Mouse (Mus musculus) heart, adult 2 months (tissue): ENCODE data around the gene Tnk1. TPM values are rescaled to one million over a fixed set of nuclear protein-coding genes. Genes with fewer than 3 reads are reported as not detected.

ENCODE experiments used
- DNase-seq, 2 experiments: peaks; one replicate each; pipeline ENCODE4 v3.0.0; 2021
- H3K27ac ChIP-seq: fragments of 200-600 bp; 2 replicates; pipeline ENCODE4 v1.8.1; 2022
- H3K27me3 ChIP-seq: fragments of 200-500 bp; 2 replicates; pipeline ENCODE4 v1.6.1; 2012; ENCODE audit warnings: mild to moderate bottlenecking, low read length, inconsistent platforms, mixed read lengths; ENCODE audit not compliant: control insufficient read depth, insufficient read depth
- H3K36me3 ChIP-seq: fragments of 200-500 bp; 2 replicates; pipeline ENCODE4 v1.6.1; 2012; ENCODE audit warnings: low read length, inconsistent platforms; ENCODE audit not compliant: control insufficient read depth, insufficient read depth
- H3K4me1 ChIP-seq: fragments of 200-500 bp; 2 replicates; pipeline ENCODE4 v1.6.1; 2011; ENCODE audit warnings: low read length; ENCODE audit not compliant: control insufficient read depth, insufficient read depth
- H3K4me3 ChIP-seq: fragments of 200-600 bp; 2 replicates; pipeline ENCODE4 v1.8.1; 2022
- H3K79me2 ChIP-seq: fragments of 200-500 bp; replicated peaks from 2 replicates; pipeline ENCODE4 v1.6.1; 2012; ENCODE audit warnings: mild to moderate bottlenecking, inconsistent platforms, low read length, moderate library complexity, mixed read lengths; ENCODE audit not compliant: control insufficient read depth, insufficient read depth
- H3K9ac ChIP-seq: fragments of 200-500 bp; 2 replicates; pipeline ENCODE4 v1.6.1; 2012; ENCODE audit warnings: low read depth, mild to moderate bottlenecking, control low read depth, inconsistent platforms, low read length, mixed read lengths
- CTCF ChIP-seq: fragments of 200-600 bp; IDR thresholded peaks from 2 replicates; pipeline ENCODE4 v1.8.1; 2022; ENCODE audit warnings: antibody characterized with exemption, mild to moderate bottlenecking, moderate library complexity
- EP300 ChIP-seq: fragments of 200-500 bp; IDR thresholded peaks from 2 replicates; pipeline ENCODE4 v1.6.1; 2011; ENCODE audit warnings: low read depth, low read length, control low read depth; ENCODE audit not compliant: insufficient read depth
- POLR2A ChIP-seq: fragments of 200-500 bp; IDR thresholded peaks from 2 replicates; pipeline ENCODE4 v1.6.1; 2011; ENCODE audit warnings: mild to moderate bottlenecking, low read depth, low read length, control low read depth; ENCODE audit not compliant: insufficient read depth
- WGBS: fragments of 180-500 bp; shearing (Covaris S2); methylation state at CpG from one replicate; pipeline ENCODE4 v1.1.7; 2018; 5-methylcytosine and 5-hydroxymethylcytosine counted together
- intact Hi-C: fragments of 180-260 bp; cut with DNase I; formaldehyde crosslinking; loops from one replicate; pipeline ENCODE4 v1.15.1; 2025
- polyA plus RNA-seq: library from polyadenylated mRNA; depleted of rRNA; stranded (reverse); fragments of >200 nt; gene quantifications from 2 replicates; pipeline ENCODE4 v1.2.3, GENCODE M21; 2012
- total RNA-seq, 2 experiments: library from RNA; stranded (reverse); gene quantifications; 2 replicates each; pipeline ENCODE4 v1.2.3; 2021

Tnk1 gene
- total and polyA plus RNA-seq, 3 experiments = 0.68 TPM; not detected in 2

DNA sequence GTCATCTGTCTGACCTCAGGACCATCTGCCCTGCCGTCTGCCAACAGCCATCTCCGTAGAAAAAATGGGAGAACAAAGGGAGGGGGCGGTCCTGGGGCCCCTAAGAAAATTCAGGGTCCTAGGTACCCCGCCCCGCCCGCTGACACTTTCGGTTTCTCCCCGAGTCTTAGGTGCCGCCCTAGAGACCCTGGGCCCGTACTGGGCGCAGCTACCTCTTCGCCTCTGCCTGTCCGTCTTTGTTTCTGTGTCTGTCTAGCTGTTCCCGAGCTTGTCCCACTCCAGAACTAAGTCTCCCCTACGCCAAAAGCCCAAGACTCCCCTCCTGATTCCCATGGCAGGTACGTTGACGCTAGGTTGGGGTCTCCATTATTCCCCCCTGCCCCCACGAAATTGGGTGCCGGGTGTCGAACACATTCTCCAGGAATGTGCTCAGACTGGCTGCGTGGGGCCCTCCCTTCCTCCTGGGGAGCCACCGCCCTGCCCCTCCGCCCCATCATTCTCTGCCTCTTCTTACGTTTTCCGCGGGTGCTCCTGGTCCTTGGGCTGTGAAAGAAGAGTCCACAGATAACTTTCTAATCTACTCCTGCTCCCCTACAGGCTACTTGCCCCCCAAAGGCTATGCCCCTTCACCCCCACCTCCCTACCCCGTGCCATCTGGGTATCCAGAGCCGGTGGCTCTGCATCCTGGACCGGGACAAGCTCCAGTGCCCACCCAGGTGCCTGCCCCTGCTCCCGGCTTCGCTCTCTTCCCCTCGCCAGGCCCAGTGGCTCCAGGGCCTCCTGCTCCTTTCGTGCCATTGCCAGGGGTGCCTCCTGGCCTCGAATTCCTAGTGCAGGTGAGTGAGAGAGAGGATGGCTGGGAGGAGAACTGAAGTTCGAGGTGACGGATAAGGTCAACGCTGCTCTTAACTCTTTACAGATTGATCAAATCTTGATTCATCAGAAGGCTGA, 11.5 kb downstream of the Tnk1 start:
- Histone ChIP-seq H3K79me2 (no peaks in the 10 kb centered on the region), H3K27ac (peak overlapping the region; percentile 84), H3K36me3 (no peaks in the 10 kb centered on the region; the same call in 1 of the 2 replicates), H3K9ac (peak overlapping the region; percentile 86), H3K4me1 (peaks cover 5% of the 10 kb centered on the region), H3K27me3 (no peaks in the 10 kb centered on the region), H3K4me3 (peak overlapping the region; percentile 75)
- intact Hi-C loops = no loop called here
- TF ChIP-seq EP300 (no peak), CTCF (no peak), POLR2A (no peak)
- 15% methylated on average over 37 of the region's 37 CpGs for WGBS
- DNase-seq = peak; percentile 58 to 61

DNA sequence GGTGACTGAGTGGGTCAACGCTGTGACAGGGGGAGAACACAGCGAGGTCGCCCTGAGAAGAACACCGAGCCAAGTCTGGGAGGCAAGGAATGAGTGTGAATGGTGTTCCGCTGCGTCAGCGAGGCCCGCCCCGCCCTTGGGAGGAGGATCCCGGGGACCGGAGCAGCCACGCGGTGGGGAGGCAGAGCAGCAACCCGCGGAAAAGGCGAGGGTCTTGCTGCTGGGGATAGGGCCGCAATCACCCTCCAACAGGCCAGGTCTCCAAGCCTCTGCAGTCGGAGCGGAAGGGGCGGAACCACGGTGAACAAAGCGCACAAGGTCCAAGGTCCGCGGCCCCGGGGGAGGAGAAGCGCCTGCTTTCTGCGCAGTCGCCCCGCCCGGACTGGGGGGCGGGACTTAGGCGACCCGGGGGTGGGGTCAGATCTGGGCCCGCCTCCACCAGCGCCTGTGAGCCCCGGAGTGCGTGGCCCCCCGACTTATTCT, 12.3 kb downstream of the Tnk1 start, which contains the start of gene Plscr3:
Gene Plscr3 (plus strand): TSS at position 179 of the 483 bp plus-strand sequence.
- Histone ChIP-seq H3K9ac (peak within 1 kb of the TSS; percentile 95), H3K36me3 (no peaks in the 10 kb centered on the region; the same call in 1 of the 2 replicates), H3K27ac (peak within 1 kb of the TSS; percentile 84), H3K4me1 (peaks cover 5% of the 10 kb centered on the region), H3K79me2 (no peaks in the 10 kb centered on the region), H3K4me3 (peak within 1 kb of the TSS; percentile 75), H3K27me3 (no peaks in the 10 kb centered on the region)
- intact Hi-C loops = no loop called here
- no peak for TF ChIP-seq CTCF
- peak; percentile 91 for TF ChIP-seq POLR2A
- TF ChIP-seq EP300 = no peak
- WGBS = under 1% methylated on average over 38 of the region's 38 CpGs
- peak; percentile 95 to 98 for DNase-seq

DNA sequence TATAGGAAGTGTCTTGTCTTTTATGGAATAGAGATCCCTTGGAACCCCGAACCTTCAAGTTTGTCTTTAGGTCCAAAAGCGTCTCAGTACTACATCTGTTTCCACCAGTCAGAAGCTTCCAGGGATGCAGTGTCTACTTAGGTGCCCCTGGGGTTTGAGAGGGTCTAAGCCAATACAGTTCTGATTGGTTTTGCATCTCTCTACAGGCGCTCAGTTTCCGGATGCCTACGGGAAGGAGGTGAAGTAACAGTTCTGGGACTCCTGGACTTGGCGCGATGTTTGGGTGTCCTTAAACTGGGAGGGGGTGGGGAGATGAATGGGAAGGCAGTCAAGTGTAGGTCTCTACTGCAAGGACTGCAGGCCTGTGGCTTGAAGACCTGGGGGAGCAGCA, 19.8 kb downstream of the Tnk1 start:
- no peak for DNase-seq
- H3K4me1 ChIP-seq = peaks cover 2% of the 10 kb centered on the region
- TF ChIP-seq POLR2A (no peak), CTCF (no peak), EP300 (no peak)
- WGBS = 6% methylated on average over 7 of the region's 7 CpGs
- peak overlapping the region; percentile 58 for H3K4me3 ChIP-seq
- H3K79me2 ChIP-seq = no peaks in the 10 kb centered on the region
- H3K27ac ChIP-seq = peak overlapping the region; percentile 94
- H3K9ac ChIP-seq = peak overlapping the region; percentile 80
- intact Hi-C loops = loop anchor here (2.0 kb wide), 1 partner anchor 80 kb away; the partner anchor contains the start of gene Polr2a
- no peaks in the 10 kb centered on the region; the same call in 1 of the 2 replicates for H3K27me3 ChIP-seq
- H3K36me3 ChIP-seq = peaks cover 2% of the 10 kb centered on the region; the same call in 1 of the 2 replicates

DNA sequence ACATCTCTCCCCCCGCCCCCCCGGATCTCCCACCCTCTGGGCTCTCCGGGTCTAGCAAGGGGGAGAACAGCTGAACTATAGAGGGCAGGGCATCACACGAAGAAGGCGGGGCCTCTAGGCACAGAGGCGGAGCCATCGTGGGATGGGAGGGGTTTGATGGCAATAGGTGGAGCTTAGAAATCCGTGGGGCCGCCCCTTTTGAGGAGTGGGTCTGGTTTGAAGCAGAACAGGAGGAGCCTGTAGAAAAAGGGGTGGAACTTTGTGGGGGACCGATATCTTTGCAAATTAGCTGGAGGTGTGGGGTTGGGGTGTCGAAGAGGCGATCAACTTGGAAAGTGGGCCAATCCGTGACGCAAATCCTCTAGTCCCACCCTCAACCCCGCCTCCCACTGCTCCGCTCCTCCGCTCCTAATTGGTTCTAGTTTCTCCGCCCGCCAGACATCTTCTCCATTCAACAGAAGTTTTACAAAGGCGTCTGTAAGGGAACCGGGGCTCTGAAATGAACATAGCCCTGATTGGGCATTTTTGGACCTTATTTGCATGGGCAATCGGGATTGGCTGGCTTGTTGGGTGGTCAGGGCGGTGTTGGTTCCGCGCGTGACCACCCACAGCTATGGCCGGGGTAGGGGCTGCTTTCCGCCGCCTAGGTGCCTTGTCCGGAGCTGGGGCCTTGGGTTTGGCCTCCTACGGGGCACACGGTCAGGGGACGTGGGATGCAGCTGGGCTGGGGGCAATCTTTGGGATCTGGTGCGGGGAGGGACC, 20.4 kb downstream of the Tnk1 start, which contains the start of gene Tmem256:
Gene Tmem256 (plus strand): TSS at position 563 of the 762 bp plus-strand sequence.
- H3K4me1 ChIP-seq = peaks cover 2% of the 10 kb centered on the region
- H3K79me2 ChIP-seq = no peaks in the 10 kb centered on the region
- TF ChIP-seq EP300 = no peak
- TF ChIP-seq CTCF = no peak
- TF ChIP-seq POLR2A = peak; percentile 90
- under 1% methylated on average over 34 of the region's 34 CpGs for WGBS
- DNase-seq = peak; percentile 94 to 95
- H3K36me3 ChIP-seq = peaks cover 2% of the 10 kb centered on the region; the same call in 1 of the 2 replicates
- peak within 1 kb of the TSS; percentile 58 for H3K4me3 ChIP-seq
- no peaks in the 10 kb centered on the region; the same call in 1 of the 2 replicates for H3K27me3 ChIP-seq
- intact Hi-C loops = loop anchor here (2.0 kb wide), 3 partner anchors 35 to 79 kb away; partner anchors contain the start of genes Polr2a and Tmem95
- H3K9ac ChIP-seq = peak within 1 kb of the TSS; percentile 80
- peak within 1 kb of the TSS; percentile 94 for H3K27ac ChIP-seq

DNA sequence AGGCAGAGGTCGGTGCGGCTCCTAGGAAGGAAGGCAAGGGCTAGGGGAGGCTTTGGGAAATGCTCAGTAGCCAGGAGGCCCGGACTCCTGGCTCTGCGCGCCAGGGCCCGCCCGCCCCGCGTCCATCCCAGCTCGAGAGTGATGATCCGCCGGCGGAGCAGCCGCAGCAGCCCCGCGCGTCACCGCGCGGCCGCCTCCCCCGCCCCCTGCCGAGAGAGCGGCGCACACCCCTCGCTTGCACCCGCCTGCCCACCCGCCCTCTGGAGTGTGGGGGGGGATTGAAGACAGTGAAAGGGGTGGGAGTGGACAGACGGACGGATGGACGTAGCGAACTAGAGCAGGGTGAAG, 21.0 kb downstream of the Tnk1 start, which contains the start of gene Nlgn2:
Gene Nlgn2 (minus strand): TSS at position 181 of the 348 bp plus-strand sequence.
- WGBS = under 1% methylated on average over 23 of the region's 32 CpGs
- DNase-seq = no peak
- H3K4me1 ChIP-seq = peaks cover 2% of the 10 kb centered on the region
- no peaks in the 10 kb centered on the region for H3K79me2 ChIP-seq
- peak within 1 kb of the TSS; percentile 58 for H3K4me3 ChIP-seq
- peak within 1 kb of the TSS; percentile 80 for H3K9ac ChIP-seq
- peak within 1 kb of the TSS; percentile 94 for H3K27ac ChIP-seq
- H3K27me3 ChIP-seq = no peaks in the 10 kb centered on the region; the same call in 1 of the 2 replicates
- intact Hi-C loops = loop anchor here (2.0 kb wide), 2 partner anchors 35 to 41 kb away; partner anchors contain the start of gene Tmem95
- H3K36me3 ChIP-seq = peaks cover 2% of the 10 kb centered on the region; the same call in 1 of the 2 replicates
- peak; percentile 43 for TF ChIP-seq CTCF
- TF ChIP-seq POLR2A = no peak
